Mouse (Mus musculus): Measurements from ENCODE around the gene Tspyl3. TPM values are rescaled to one million over a fixed set of nuclear protein-coding genes. Genes with fewer than 3 reads are reported as not detected.

The Tspyl3 gene
- total RNA-seq, 2 experiments from 2014 or later: 0.32 to 0.51 TPM

DNA sequence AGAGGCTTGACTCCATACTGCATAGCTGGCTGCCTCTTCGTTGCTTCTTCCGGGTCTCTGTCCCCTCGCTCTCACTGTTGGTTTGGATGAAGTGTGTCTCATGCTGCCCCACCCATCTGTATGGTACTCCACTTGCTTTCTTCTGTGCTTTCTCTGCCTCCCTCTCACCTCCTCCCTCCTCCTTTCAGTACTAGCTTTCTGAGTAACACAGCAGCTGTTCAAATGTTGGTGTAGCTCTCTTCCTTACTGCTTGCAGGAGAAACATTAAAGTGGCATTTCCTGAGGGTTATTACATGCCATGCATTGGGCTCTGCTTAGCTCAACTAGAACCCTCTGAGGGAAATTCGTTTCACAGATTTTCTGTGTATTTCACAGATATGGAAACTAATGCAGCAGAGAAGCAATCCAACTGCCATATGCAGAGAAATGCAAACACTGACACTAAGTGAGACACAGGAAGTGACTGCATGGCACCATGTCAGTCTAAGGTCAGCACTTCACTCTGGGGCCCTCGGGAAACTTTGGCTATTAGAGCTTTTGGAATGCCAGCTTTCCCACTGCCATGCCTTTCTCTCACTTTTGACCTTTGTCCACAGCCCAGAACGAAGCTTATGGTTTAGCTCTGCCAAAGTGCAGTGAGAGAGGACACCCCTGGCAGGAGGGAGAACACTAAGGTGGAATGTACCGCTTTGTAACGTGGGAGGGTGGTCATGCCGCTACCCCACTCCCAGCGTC is 45.9 kb downstream of the Tspyl3 start:
- intact Hi-C loops (cut with DNase I): no loop called here
- DNase-seq: no peak

DNA sequence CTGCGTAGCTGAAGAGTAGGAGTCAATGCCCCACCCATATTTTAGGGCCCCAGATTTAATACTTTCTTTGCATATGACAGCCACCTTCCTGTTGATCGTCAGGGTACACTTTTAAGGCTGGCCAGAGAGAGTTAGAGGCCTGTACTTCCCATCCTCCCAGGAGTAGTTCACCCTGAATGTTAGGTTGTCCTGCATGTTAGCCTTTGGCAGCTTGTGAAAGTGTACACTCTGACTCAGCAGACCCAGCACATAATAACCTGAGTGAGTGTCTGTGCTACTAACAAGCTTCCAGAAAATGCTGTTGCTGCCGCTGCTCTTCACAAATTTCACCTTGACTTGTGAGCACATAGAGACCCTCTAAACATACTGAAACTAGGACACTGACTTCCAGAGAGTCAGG is 48.1 kb downstream of the Tspyl3 start:
- intact Hi-C loops (cut with DNase I): no loop called here
- no peak for DNase-seq

DNA sequence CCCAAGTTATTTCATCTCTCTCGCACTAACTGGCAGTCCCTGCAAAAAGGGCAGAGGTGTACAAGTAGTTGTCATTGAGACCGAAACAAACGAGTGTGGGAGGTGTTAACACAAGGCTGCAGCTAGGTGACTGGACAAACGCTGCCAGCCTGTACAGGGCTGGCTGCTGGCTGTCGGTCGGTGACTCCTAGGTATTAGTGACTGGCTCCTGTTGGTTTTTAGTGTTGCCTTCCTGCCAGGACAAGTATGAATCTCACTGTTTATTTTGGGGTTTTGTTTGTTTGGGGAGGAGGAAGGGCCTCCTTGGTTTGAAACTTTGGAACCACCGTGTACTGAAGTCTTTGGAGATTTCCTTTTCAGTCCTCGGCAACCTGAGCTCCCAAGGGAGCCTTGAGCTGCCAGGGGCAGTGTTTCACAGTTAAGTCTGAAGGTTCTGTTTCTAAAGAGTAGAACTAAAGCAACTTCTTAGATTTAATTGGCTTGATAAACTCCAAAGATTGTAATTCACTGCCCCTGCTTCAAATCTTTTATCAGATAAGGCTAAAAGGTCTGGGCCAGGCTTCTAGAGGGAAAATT is 49.2 kb downstream of the Tspyl3 start:
- DNase-seq: no peak

More for the DNA sequence above, 49.2 kb downstream of the Tspyl3 start:
- intact Hi-C loops (cut with DNase I): no loop called here

Other genes starting within 250 kb of the Tspyl3 start
- gene Pdrg1, start 210.0 kb downstream of the Tspyl3 start, total RNA-seq (2021): 10 to 100 TPM; 69.5 to 74.1 TPM
- gene Xkr7, start 193.6 kb downstream of the Tspyl3 start, total RNA-seq (2021): not detected
- 1 to 10 TPM; 4.3 to 4.5 TPM for gene Ccm2l, start 159.5 kb downstream of the Tspyl3 start, total RNA-seq (2021)
- gene Hck, start 117.0 kb downstream of the Tspyl3 start, total RNA-seq (2021): under 1 TPM; 0.20 to 0.30 TPM
- 10 to 100 TPM; 27.3 to 31.1 TPM for gene Tm9sf4, start 64.1 kb downstream of the Tspyl3 start, total RNA-seq (2021)
- 1 to 10 TPM; 2.2 to 3.2 TPM for gene Plagl2, start 16.0 kb upstream of the Tspyl3 start, total RNA-seq (2021)
- gene Pofut1, start 16.1 kb upstream of the Tspyl3 start, total RNA-seq (2021): 1 to 10 TPM; 9.5 to 9.9 TPM
- 1 to 10 TPM; 2.8 to 3.5 TPM for gene Kif3b, start 66.0 kb upstream of the Tspyl3 start, total RNA-seq (2021)
- 10 to 100 TPM in 1 of 2 experiments, 1 to 10 TPM in 1; 7.2 to 10.8 TPM for gene Asxl1, start 120.4 kb upstream of the Tspyl3 start, total RNA-seq (2021)

All from gastrocnemius, postnatal 36 days (tissue).